Mouse (Mus musculus): ENCODE measurements around the gene Ctso. TPM values are rescaled to one million over a fixed set of nuclear protein-coding genes. Genes with fewer than 3 reads are reported as not detected.

Gene Ctso
- 10.9 and 11.2 TPM in 2 replicates for polyA plus RNA-seq (2016; fragmentation: Nextera tagmentation; extraction: Ambion mirVana)

DNA sequence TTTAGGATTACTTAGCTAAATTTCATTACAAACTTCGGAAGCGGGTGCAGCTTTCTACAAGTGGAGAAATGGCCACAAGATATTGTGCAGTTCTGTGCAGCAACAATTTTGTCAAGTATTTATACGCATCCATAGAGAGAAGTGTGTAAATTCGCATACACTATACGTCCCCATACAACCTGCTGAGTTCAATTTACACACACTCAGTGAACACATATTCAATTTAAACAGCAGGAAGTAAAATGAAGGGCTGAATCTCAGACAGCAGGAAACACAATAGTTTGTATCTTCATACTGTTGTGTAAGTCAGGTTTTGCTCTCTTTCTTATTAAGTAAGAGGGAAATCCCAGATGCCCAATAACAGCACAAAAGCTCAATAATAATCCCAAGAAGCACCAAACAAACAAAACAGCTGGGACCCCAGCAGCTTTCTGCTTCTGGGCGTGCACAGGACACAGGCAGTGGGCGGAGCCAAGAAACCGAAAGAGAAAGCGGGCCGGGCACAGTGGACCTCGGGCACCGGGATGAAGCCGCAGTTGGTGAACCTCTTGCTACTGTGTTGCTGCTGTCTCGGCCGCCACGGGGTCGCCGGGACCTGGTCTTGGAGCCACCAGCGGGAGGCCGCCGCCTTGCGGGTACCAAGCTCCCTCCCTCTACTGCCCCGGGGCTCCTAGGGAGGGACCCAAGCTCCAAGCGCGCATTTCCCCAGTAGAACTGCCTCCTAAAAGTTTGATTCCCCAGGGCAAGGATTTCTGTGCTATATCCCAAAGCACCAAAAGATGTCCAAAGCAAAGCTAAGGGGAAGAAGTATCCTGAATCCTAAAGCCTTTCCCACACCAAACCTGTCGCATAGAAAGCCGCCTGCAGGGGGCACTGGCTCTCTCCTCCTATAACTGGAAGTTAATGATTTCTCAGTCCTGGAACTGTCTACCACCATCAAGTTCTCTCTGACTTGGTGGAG is at the start of gene Ctso:
TSS of gene Ctso (plus strand) at position 461 of the 961 bp plus-strand sequence.
- ATAC-seq (ENCODE audit: insufficient number of reproducible peaks, insufficient read depth, low FRiP score, low TSS enrichment, low read depth): peak; percentile 85
- Histone ChIP-seq H3K9me3 (no peaks in the 10 kb centered on the region), H3K4me3 (replicated peaks) (peak within 1 kb of the TSS; percentile 78)

DNA sequence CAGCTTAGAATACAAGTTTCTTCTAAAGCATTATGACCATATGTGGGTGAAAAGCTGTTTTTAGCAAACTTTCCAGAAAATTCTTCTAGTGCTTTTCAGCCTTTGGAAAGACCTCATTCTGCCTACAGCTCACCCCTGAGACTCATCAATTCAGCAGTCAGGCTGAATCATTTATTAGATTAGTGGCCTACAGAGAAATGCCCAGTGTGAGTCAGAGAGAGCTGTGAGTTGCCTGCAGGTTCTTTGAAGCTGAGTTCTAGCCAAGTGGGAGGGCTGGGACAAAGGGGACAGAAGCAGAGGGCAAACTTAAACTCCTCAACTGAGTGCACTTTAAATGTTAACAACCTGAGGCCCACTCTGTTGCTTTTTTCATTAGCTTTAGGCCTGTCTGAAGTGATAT is 48.5 kb upstream of the Ctso start:
- Histone ChIP-seq H3K36me3 (no peaks in the 10 kb centered on the region), H3K9ac (replicated peaks) (no peak overlapping the region), H3K9me3 (no peaks in the 10 kb centered on the region), H3K27me3 (no peaks in the 10 kb centered on the region), H3K4me3 (replicated peaks) (no peak overlapping the region), H3K4me2 (no peak overlapping the region), H3K27ac (no peak overlapping the region), H3K4me1 (replicated peaks) (peaks cover 3% of the 10 kb centered on the region; the same call in 1 of the 2 replicates)
- no peak for ATAC-seq (ENCODE audit: insufficient number of reproducible peaks, insufficient read depth, low FRiP score, low TSS enrichment, low read depth)

More for the DNA sequence above, at the start of gene Ctso:
- Histone ChIP-seq H3K4me1 (replicated peaks) (no peaks in the 10 kb centered on the region), H3K27ac (peak within 1 kb of the TSS; percentile 87), H3K4me2 (peak within 1 kb of the TSS; percentile 49), H3K9ac (replicated peaks) (peak within 1 kb of the TSS; percentile 80), H3K27me3 (no peaks in the 10 kb centered on the region), H3K36me3 (no peaks in the 10 kb centered on the region)
- WGBS: 13% methylated on average over 27 of the region's 27 CpGs

DNA sequence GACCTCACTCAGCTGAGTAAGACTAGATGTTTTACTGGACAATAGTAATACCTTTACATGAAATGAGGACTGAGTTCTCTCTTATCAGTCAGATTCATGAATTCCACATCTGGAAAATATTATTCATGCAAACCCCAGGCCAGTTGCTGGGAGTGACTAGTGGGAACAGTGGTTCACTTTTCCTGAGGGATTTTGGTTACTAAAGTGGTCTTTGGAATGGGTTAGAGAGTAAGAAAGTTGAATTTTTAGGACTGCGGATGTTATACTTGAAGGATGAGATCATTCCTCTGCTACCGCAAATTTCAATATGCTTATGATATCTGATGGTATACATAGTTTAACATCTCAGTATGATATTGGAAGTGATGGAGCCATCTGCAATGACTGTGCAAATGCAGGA is 46.8 kb upstream of the Ctso start:
- H3K9me3 ChIP-seq: no peaks in the 10 kb centered on the region
- no peak overlapping the region for H3K4me3 ChIP-seq (replicated peaks)
- H3K4me2 ChIP-seq: no peak overlapping the region
- H3K27ac ChIP-seq: no peak overlapping the region
- WGBS: 90% methylated on average over 2 of the region's 2 CpGs
- no peaks in the 10 kb centered on the region for H3K27me3 ChIP-seq
- no peak overlapping the region for H3K9ac ChIP-seq (replicated peaks)
- peaks cover 3% of the 10 kb centered on the region; the same call in 1 of the 2 replicates for H3K4me1 ChIP-seq (replicated peaks)
- no peaks in the 10 kb centered on the region for H3K36me3 ChIP-seq
- no peak for ATAC-seq (ENCODE audit: insufficient number of reproducible peaks, insufficient read depth, low FRiP score, low TSS enrichment, low read depth)

DNA sequence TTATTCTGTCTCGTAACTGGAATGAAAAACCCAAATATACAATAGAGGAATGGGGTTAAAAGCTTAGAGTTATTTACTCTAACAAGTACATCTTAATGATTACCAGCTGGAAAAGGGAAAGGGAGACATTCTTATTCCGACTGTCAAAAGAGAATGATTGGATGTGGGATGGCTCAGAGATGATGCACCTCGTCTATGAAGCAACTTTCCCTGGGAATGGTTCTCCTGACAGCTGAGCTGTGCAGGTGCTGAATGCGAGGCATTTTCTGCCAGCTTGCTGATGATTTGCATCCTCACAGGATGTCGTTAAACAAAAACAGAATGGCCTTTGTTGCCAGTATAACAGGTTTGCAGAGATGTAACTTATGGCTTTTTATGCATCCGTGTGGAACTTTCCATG is 43.3 kb upstream of the Ctso start:
- no peak for ATAC-seq (ENCODE audit: insufficient number of reproducible peaks, insufficient read depth, low FRiP score, low TSS enrichment, low read depth)
- no peaks in the 10 kb centered on the region for H3K36me3 ChIP-seq
- H3K4me2 ChIP-seq: no peak overlapping the region
- H3K4me3 ChIP-seq (replicated peaks): no peak overlapping the region
- no peak overlapping the region for H3K27ac ChIP-seq
- H3K9ac ChIP-seq (replicated peaks): no peak overlapping the region
- 56% methylated on average over 6 of the region's 6 CpGs for WGBS
- H3K27me3 ChIP-seq: no peaks in the 10 kb centered on the region
- no peaks in the 10 kb centered on the region; the same call in 1 of the 2 replicates for H3K4me1 ChIP-seq (replicated peaks)
- H3K9me3 ChIP-seq: no peaks in the 10 kb centered on the region

DNA sequence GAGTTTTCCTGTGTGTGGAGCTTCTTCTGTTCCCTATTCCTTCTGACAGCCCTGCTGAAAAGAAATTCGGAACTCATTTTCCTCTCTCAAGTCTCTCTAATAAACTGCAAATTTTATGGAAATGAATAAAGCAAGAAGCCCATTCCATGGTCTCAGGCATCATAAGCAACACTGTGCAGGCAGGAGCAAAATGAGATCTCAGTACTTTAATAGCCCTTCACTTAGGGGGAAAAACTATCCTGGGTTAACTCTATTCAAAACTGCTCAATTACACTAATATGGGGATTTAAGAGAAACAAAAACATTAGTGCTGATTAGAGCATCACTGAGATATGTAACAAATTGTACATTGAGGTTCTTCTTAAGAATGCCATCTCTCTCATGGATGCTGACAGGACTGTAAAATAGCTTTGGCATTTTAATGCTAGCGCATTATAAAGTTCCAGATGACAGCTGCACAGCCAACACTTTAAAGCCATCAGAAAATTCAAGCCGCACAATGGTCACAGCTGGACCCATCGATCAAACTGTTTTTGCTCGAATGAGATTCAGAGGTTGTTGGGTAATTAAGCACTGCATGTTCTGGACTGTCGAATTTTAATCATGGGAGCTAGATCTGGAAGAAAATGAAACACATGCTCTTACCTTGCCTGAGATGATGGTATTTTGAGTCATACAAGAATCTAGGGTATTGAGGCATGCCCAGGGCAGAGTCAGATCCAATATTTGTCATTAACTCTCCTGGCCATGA is 21.9 kb upstream of the Ctso start:
- WGBS: 65% methylated on average over 6 of the region's 6 CpGs

DNA sequence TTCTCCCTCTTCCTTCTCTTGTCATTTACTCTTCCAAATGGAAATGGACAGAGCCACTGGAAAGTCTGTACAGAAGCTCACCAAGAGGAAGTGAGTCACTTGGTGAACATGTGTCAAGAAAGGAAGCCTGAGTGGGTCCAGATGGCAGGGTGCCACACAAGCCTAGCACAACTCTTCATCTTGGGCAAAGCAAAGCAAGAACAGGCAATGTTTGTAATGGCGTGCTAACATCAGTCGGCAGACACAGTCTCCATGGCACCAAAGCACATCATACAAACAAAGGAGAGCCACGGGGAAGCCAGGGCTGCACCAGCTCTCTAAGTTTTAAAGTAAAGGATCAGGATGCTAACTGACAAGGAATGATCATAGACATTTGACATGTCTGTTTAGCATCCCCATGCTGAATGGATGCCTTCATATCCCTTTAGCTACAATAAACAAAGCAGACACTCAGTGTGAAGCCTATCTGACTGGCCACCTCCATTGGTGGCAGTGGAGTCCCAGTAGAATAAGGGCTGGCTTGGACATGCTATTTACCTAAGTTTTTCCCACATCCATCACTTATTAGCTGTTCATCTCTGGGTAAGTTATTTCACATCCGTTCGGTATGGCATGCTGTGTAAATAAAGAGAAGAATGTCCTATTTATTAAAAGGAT is 16.2 kb upstream of the Ctso start:
- Histone ChIP-seq H3K27ac (no peak overlapping the region), H3K9me3 (no peaks in the 10 kb centered on the region), H3K27me3 (no peaks in the 10 kb centered on the region), H3K4me1 (replicated peaks) (no peaks in the 10 kb centered on the region), H3K4me2 (no peak overlapping the region), H3K4me3 (replicated peaks) (no peak overlapping the region), H3K9ac (replicated peaks) (no peak overlapping the region), H3K36me3 (no peaks in the 10 kb centered on the region)
- 84% methylated on average over 5 of the region's 5 CpGs for WGBS
- ATAC-seq (ENCODE audit: insufficient number of reproducible peaks, insufficient read depth, low FRiP score, low TSS enrichment, low read depth): no peak

More for the DNA sequence above, 21.9 kb upstream of the Ctso start:
- Histone ChIP-seq H3K9ac (replicated peaks) (no peak overlapping the region), H3K4me3 (replicated peaks) (no peak overlapping the region), H3K9me3 (no peaks in the 10 kb centered on the region), H3K36me3 (no peaks in the 10 kb centered on the region), H3K27ac (no peak overlapping the region), H3K4me1 (replicated peaks) (no peaks in the 10 kb centered on the region), H3K27me3 (no peaks in the 10 kb centered on the region), H3K4me2 (no peak overlapping the region)
- no peak for ATAC-seq (ENCODE audit: insufficient number of reproducible peaks, insufficient read depth, low FRiP score, low TSS enrichment, low read depth)

DNA sequence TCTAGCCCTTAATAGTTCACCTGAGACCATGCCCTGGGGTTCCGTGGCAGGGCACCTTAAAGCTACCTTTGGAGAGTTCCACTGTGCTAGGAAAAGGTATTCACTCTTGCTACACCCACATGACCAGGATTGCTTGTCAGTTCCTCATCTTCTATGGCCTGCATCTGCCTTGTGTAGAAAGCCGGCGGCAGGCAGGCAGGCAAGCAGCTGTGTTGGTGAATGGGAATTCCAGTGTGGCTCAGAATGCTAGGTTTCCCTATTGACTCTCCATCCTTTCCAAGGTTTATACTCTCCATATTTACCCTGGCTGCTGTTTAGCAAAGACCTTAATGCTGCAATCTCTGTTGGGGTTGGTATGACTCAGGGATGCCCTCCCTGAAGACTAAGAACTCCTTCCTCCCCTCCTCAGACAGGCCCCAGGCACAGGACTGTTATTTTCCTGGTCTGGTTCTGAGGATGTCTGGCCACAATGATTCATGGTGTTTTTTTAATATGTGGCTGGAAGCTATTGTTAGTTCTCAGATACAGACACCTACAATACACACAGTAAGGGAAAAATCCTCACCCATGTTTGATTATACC is 15.0 kb upstream of the Ctso start:
- Histone ChIP-seq H3K4me2 (no peak overlapping the region), H3K27me3 (no peaks in the 10 kb centered on the region), H3K27ac (no peak overlapping the region), H3K36me3 (no peaks in the 10 kb centered on the region), H3K4me1 (replicated peaks) (no peaks in the 10 kb centered on the region), H3K9me3 (no peaks in the 10 kb centered on the region), H3K4me3 (replicated peaks) (no peak overlapping the region), H3K9ac (replicated peaks) (no peak overlapping the region)
- no peak for ATAC-seq (ENCODE audit: insufficient number of reproducible peaks, insufficient read depth, low FRiP score, low TSS enrichment, low read depth)
- 86% methylated on average over 3 of the region's 3 CpGs for WGBS

DNA sequence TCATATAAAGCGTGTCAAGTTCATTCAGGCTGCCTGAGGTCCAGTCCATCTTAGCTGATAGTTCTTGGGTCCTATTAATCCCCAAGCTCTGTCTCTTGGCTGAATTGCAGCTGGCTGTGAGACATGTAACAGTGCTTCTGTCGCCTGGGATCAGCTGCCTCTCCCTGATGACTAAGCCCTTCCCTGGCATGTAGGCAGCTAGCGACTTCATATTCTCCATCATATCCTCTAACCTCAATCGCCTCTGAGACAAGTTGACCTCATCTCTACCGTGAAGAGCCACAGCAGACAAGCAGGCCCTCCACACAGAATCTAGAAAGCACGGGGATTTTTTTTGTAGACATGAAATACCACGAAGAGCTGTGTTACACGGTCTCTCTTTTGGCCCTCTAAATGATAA is 14.2 kb upstream of the Ctso start:
- WGBS: 88% methylated on average over 8 of the region's 8 CpGs
- H3K9me3 ChIP-seq: no peaks in the 10 kb centered on the region
- H3K9ac ChIP-seq (replicated peaks): no peak overlapping the region
- H3K27me3 ChIP-seq: no peaks in the 10 kb centered on the region
- H3K27ac ChIP-seq: no peak overlapping the region
- no peak overlapping the region for H3K4me3 ChIP-seq (replicated peaks)
- no peak overlapping the region for H3K4me2 ChIP-seq
- H3K4me1 ChIP-seq (replicated peaks): no peaks in the 10 kb centered on the region
- H3K36me3 ChIP-seq: no peaks in the 10 kb centered on the region
- ATAC-seq (ENCODE audit: insufficient number of reproducible peaks, insufficient read depth, low FRiP score, low TSS enrichment, low read depth): no peak

DNA sequence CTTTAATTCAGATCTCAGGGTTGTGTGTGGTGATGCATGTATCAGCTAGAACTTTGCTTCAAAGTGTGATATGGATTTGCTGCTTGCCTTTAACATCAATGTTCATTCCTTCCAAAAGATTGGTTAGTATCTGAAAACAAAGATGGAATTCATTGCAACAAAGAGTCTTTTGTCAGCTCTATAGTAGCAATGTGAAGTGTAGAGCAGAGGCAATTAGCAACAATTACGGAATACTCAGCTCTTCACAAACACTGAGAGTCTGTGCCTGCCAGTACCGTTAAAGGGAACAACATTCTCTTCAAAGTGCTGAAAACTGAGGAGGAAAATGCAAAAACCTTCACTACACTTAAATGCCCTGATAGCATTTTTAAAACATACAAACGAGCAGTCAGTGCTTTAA is 12.7 kb upstream of the Ctso start:
- no peak overlapping the region for H3K27ac ChIP-seq
- H3K36me3 ChIP-seq: no peaks in the 10 kb centered on the region
- no peaks in the 10 kb centered on the region for H3K9me3 ChIP-seq
- no peak for ATAC-seq (ENCODE audit: insufficient number of reproducible peaks, insufficient read depth, low FRiP score, low TSS enrichment, low read depth)
- H3K4me2 ChIP-seq: no peak overlapping the region
- WGBS: 55% methylated on average over 3 of the region's 3 CpGs
- no peak overlapping the region for H3K9ac ChIP-seq (replicated peaks)
- H3K4me1 ChIP-seq (replicated peaks): no peaks in the 10 kb centered on the region
- H3K4me3 ChIP-seq (replicated peaks): no peak overlapping the region
- H3K27me3 ChIP-seq: no peaks in the 10 kb centered on the region

DNA sequence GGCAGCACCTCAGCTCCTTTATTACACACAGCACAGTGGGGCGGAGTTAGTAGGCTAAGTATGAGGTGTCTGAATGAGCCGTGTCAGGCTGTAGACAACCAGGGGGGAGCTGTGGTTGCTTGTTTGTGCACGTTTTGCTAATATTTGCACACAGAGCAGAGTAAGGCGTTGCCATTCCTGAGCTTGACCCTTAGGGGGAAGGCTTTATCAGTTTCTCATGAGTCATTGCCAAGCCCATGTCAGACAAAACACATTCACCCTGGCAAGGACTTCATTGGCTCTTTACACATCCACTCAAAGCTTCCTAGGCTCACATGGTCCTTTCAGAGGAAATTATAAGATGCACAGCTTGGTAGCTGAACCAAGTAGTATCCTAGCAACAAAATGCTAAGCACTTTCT is 9.5 kb upstream of the Ctso start:
- Histone ChIP-seq H3K27ac (no peak overlapping the region), H3K4me2 (no peak overlapping the region), H3K9me3 (no peaks in the 10 kb centered on the region), H3K4me3 (replicated peaks) (no peak overlapping the region), H3K36me3 (no peaks in the 10 kb centered on the region), H3K9ac (replicated peaks) (no peak overlapping the region), H3K27me3 (no peaks in the 10 kb centered on the region), H3K4me1 (replicated peaks) (peaks cover 5% of the 10 kb centered on the region; the same call in 1 of the 2 replicates)
- no peak for ATAC-seq (ENCODE audit: insufficient number of reproducible peaks, insufficient read depth, low FRiP score, low TSS enrichment, low read depth)
- WGBS: 62% methylated on average over 4 of the region's 4 CpGs

DNA sequence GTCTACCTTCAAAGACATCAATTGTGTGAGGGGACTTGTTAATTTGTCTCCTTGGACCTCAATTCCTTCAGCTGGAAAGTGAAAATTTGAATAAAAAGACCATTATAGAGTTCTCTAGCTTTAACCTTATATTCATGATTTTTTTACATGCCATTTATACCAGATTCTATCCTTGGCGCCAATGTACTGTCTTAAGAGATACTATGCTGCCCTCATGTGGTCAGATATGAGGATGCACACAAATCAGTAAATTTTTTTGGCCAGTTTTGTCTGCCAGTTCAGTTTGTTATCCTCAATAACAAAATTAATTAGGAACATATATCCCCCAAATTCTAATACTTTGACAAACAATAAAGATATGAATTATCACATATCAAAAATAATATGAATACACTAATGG is 7.5 kb upstream of the Ctso start:
- Histone ChIP-seq H3K4me2 (no peak overlapping the region), H3K9ac (replicated peaks) (no peak overlapping the region), H3K9me3 (no peaks in the 10 kb centered on the region), H3K27me3 (no peaks in the 10 kb centered on the region), H3K27ac (no peak overlapping the region), H3K36me3 (no peaks in the 10 kb centered on the region), H3K4me3 (replicated peaks) (no peak overlapping the region), H3K4me1 (replicated peaks) (peaks cover 5% of the 10 kb centered on the region; the same call in 1 of the 2 replicates)
- WGBS: 4% methylated on average over 1 of the region's 1 CpGs
- ATAC-seq (ENCODE audit: insufficient number of reproducible peaks, insufficient read depth, low FRiP score, low TSS enrichment, low read depth): no peak
